Mouse (Mus musculus): ENCODE measurements around the gene Man2b2. TPM values are rescaled to one million over a fixed set of nuclear protein-coding genes. Genes with fewer than 3 reads are reported as not detected.

The Man2b2 gene
- polyA plus RNA-seq, 1 experiment from 2014 or later, result 13.4 TPM

GRCm38 (mm10) chr5:36757033-36757432, 73.4 kb downstream of the Man2b2 start:
- Histone ChIP-seq H3K36me3 (no peaks in the 10 kb centered on the region), H3K27me3 (no peaks in the 10 kb centered on the region), H3K4me3 (no peak overlapping the region), H3K9ac (no peak overlapping the region), H3K27ac (replicated peaks) (no peak overlapping the region), H3K4me2 (no peak overlapping the region), H3K9me3 (no peaks in the 10 kb centered on the region), H3K4me1 (replicated peaks) (no peaks in the 10 kb centered on the region)
- 66% methylated on average over 5 of the region's 5 CpGs for WGBS
- ATAC-seq (ENCODE audit: low FRiP score, low read depth), result no peak

Other genes with a start within 250 kb of the Man2b2 start
- gene Tbc1d14, start 237.4 kb downstream of the Man2b2 start, polyA plus RNA-seq (2015; fragmentation: Nextera tagmentation; extraction: Ambion mirVana), result 63.1 and 67.5 TPM in 2 replicates
- 33.3 and 33.6 TPM in 2 replicates for gene D5Ertd579e, start 134.6 kb downstream of the Man2b2 start, polyA plus RNA-seq (2015; fragmentation: Nextera tagmentation; extraction: Ambion mirVana)
- gene Bloc1s4, start 82.0 kb downstream of the Man2b2 start, polyA plus RNA-seq (2015; fragmentation: Nextera tagmentation; extraction: Ambion mirVana), result 27.8 and 28.0 TPM in 2 replicates
- gene Mrfap1, start 33.9 kb downstream of the Man2b2 start, polyA plus RNA-seq (2015; fragmentation: Nextera tagmentation; extraction: Ambion mirVana), result 317 and 323 TPM in 2 replicates
- gene Ppp2r2c, start 37.9 kb upstream of the Man2b2 start, polyA plus RNA-seq (2015; fragmentation: Nextera tagmentation; extraction: Ambion mirVana), result 63.0 and 72.5 TPM in 2 replicates
- gene Wfs1, start 158.6 kb upstream of the Man2b2 start, polyA plus RNA-seq (2015; fragmentation: Nextera tagmentation; extraction: Ambion mirVana), result 8.8 TPM in 2 replicates

Data from hindbrain, embryonic 15.5 days (tissue).